Mouse (Mus musculus): ENCODE data around the gene Cd274.

Gene Cd274

DNA sequence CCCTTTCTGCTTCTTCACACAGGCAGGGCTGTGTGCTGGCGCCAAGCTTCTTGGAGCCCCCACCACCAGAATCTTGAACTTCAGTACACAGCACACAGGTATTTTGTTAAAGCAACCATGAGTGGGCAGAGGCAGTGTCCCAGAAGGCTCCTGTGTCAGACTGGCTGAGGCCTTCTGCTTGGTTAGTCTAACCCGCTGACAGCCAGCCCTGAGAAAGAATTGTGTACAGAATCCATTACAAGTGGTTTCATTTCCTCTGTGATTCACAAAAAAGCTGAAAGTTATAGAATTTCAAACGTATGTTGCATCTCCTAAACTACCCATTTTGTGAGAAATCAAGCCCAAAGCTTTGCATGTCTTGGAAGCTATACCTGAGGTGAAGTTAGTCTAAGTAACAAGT, 63.3 kb downstream of the Cd274 start:
- no peak for DNase-seq (ENCODE audit: low spot score)

DNA sequence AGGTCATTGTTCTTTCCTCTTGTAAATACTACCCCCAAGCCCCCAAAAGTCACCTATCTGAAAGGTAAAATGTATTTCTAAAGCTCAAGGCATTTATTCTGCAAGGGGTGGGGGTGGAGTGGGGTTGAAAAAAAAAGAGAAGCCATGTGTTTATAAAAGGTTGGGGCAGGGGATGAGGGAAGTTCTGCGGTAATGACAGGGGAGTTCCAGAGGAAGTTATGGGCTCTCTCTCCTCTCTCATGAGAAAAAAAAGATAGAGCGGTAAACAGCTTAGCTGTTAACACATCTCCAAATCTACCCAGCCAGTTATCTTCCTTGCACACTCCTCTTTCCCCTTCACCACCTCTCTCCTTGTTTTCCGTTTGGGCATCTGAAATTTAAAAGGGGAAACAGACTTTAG, 63.7 kb downstream of the Cd274 start:
- no peak for DNase-seq (ENCODE audit: low spot score)

DNA sequence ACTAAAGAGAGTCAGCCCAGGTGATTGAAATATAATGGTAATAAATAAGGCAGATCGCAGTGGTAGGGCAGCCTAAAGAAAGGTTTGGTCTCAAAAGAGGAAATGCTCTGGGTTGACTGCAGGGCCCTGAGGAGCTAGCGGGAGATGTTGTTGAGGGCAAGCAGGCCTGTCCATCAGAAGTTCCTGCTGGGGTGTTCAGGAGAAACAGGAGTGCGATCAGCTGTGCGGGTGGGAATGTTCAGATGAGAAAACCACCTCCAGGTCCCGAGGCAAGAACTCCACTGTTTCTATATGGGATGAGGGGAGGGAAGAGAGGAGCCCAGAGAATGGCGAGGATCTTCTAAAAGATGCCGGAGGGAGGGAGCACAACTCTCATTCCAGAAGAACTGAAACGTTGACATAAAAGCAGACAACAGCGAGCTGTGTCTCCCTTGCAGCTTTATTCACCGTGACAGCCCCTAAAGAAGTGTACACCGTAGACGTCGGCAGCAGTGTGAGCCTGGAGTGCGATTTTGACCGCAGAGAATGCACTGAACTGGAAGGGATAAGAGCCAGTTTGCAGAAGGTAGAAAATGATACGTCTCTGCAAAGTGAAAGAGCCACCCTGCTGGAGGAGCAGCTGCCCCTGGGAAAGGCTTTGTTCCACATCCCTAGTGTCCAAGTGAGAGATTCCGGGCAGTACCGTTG, 69.7 kb downstream of the Cd274 start:
- no peak for DNase-seq (ENCODE audit: low spot score)

All from ovary, postnatal 14 days (tissue).